Mouse (Mus musculus) G1E (cell line): ENCODE results near the gene Vmn2r57.

Experiments
- CTCF ChIP-seq: IDR thresholded peaks from 2 replicates; pipeline ENCODE4 v1.5.1; 2012; ENCODE audit warnings: low read depth, low read length, inconsistent platforms, mixed read lengths
- GATA1 ChIP-seq: IDR thresholded peaks from 2 replicates; pipeline ENCODE4 v1.6.1; 2012; ENCODE audit warnings: borderline replicate concordance, low read length, inconsistent platforms, mixed read lengths
- TAL1 ChIP-seq: conservative IDR thresholded peaks from 2 replicates; pipeline ENCODE4 v1.6.1; 2012; ENCODE audit warnings: low read depth, low read length, inconsistent platforms, mixed read lengths

GRCm38 (mm10) chr7:41497871-41498270, 49.4 kb upstream of the Vmn2r57 start:
- TF ChIP-seq CTCF = no peak
- no peak for TF ChIP-seq TAL1
- no peak for TF ChIP-seq GATA1
